Mouse (Mus musculus) thymus, adult 18-20 months (tissue): ENCODE results near the gene Pacrg.

ENCODE experiments used
- DNase-seq, 2 experiments: peaks; one replicate each; pipeline ENCODE4 v3.0.0; 2022; ENCODE audit warnings: mixed read lengths in 2 of 2

The Pacrg gene

GRCm38 (mm10) chr17:10548969-10549368, 291.1 kb downstream of the Pacrg start:
- DNase-seq = no peak

GRCm38 (mm10) chr17:10540772-10541171, 299.3 kb downstream of the Pacrg start:
- no peak for DNase-seq

GRCm38 (mm10) chr17:10534206-10534605, 305.9 kb downstream of the Pacrg start:
- no peak for DNase-seq

GRCm38 (mm10) chr17:10533461-10533860, 306.6 kb downstream of the Pacrg start:
- no peak for DNase-seq

- DNase-seq = no peak
Measured at GRCm38 (mm10) chr17:10531024-10531423, 309.1 kb downstream of the Pacrg start.

GRCm38 (mm10) chr17:10529329-10529955, 310.7 kb downstream of the Pacrg start:
- no peak for DNase-seq

GRCm38 (mm10) chr17:10521282-10521681, 318.8 kb downstream of the Pacrg start:
- no peak for DNase-seq

- no peak for DNase-seq
Measured at GRCm38 (mm10) chr17:10519506-10520155, 320.5 kb downstream of the Pacrg start.

- DNase-seq = no peak
Measured at GRCm38 (mm10) chr17:10514812-10515211, 325.3 kb downstream of the Pacrg start.

- no peak for DNase-seq
Measured at GRCm38 (mm10) chr17:10510913-10511759, 329.0 kb downstream of the Pacrg start.

- no peak for DNase-seq
Measured at GRCm38 (mm10) chr17:10510467-10510866, 329.6 kb downstream of the Pacrg start.

GRCm38 (mm10) chr17:10508088-10508487, 332.0 kb downstream of the Pacrg start:
- no peak for DNase-seq

GRCm38 (mm10) chr17:10507466-10507865, 332.6 kb downstream of the Pacrg start:
- DNase-seq = no peak

- no peak for DNase-seq
Measured at GRCm38 (mm10) chr17:10506896-10507295, 333.2 kb downstream of the Pacrg start.

- no peak for DNase-seq
Measured at GRCm38 (mm10) chr17:10501439-10501838, 338.7 kb downstream of the Pacrg start.

GRCm38 (mm10) chr17:10500795-10501432, 339.2 kb downstream of the Pacrg start:
- no peak for DNase-seq

GRCm38 (mm10) chr17:10498935-10499655, 341.0 kb downstream of the Pacrg start:
- DNase-seq = no peak

GRCm38 (mm10) chr17:10497781-10498420, 342.2 kb downstream of the Pacrg start:
- no peak for DNase-seq

GRCm38 (mm10) chr17:10496066-10496465, 344.0 kb downstream of the Pacrg start:
- DNase-seq = no peak

- no peak for DNase-seq
Measured at GRCm38 (mm10) chr17:10495588-10495987, 344.5 kb downstream of the Pacrg start.

- DNase-seq = no peak
Measured at GRCm38 (mm10) chr17:10493124-10493523, 347.0 kb downstream of the Pacrg start.
